Mouse (Mus musculus): ENCODE data around the gene Rhno1.

GRCm38 (mm10) chr6:128346782-128347181, 15.9 kb downstream of the Rhno1 start:
- TF ChIP-seq CTCF (IDR thresholded peaks at IDR 0.05; ENCODE audit: extremely low read depth, insufficient read depth, low read length) (no peak), POLR2A (IDR thresholded peaks at IDR 0.05; ENCODE audit: extremely low read depth, insufficient read depth, low read length) (no peak)

Data from cortical plate, adult 2 months (tissue).